20 mouse cellular contexts compared by ENCODE assay signal in genomic region chr17:27673945-27674344, GRCm38 (mm10). TPM values are rescaled to one million over a fixed set of nuclear protein-coding genes. Genes with fewer than 3 reads are reported as not detected.
"Had no signal": no experiment of that assay in that cellular context is flagged by ENCODE, and none has a peak within 500 bp of the region (broad histone marks: within the 10 kb centered on the region; RNA-seq: fewer than 3 reads in every experiment).

No protein-coding gene starts in this region.

- H3K27ac ChIP-seq: limb, embryonic 12.5 days; liver, embryonic 13.5 days; lung, embryonic 15.5 days; macrophage; midbrain, embryonic 15.5 days; neural tube, embryonic 13.5 days; stomach, embryonic 15.5 days had no signal

- DNase-seq: kidney, adult 11 months; kidney, postnatal 10 days; kidney, postnatal 4 days; liver; liver, embryonic 13.5 days; liver, postnatal 0 days; lung, postnatal 14 days; right cerebral cortex, postnatal 14 days; thymus, adult 18-20 months; thymus, postnatal 25 days had no signal

- H3K27me3 ChIP-seq: limb, embryonic 12.5 days; liver, embryonic 13.5 days; lung, embryonic 15.5 days; midbrain, embryonic 15.5 days; neural tube, embryonic 13.5 days; stomach, embryonic 15.5 days had no signal

- H3K4me3 ChIP-seq: limb, embryonic 12.5 days; liver, embryonic 13.5 days; lung, embryonic 15.5 days; megakaryocyte, embryonic 14.5 days; midbrain, embryonic 15.5 days; neural tube, embryonic 13.5 days; stomach, embryonic 15.5 days had no signal

- ATAC-seq: liver, postnatal 0 days; midbrain, embryonic 15.5 days had no signal

- H3K4me1 ChIP-seq: limb, embryonic 12.5 days; lung, embryonic 15.5 days; stomach, embryonic 15.5 days had no signal

RNA-seq across cellular contexts. Expression of gene RPS10-NUDT3, which starts 38.9 kb away (rescaled TPM):
- polyA plus RNA-seq: kidney, embryonic 14.5 days; limb, embryonic 12.5 days; liver, embryonic 13.5 days; liver, postnatal 0 days; lung, embryonic 15.5 days; macrophage; midbrain, embryonic 11.5 days; midbrain, embryonic 15.5 days; neural tube, embryonic 13.5 days; spleen, adult 2 months; stomach, embryonic 15.5 days had no signal

RNA-seq across cellular contexts. Expression of gene Spdef, which starts 54.8 kb away (rescaled TPM):
- polyA plus RNA-seq: liver, embryonic 13.5 days; liver, postnatal 0 days; macrophage had no signal
